Mouse (Mus musculus) lung, postnatal 4 days (tissue): ENCODE results near the gene Polr3g.
"Not testable (repeated sequence)": the region's sequence is repeated elsewhere in the genome, so short reads cannot be mapped to it uniquely, and the experiment has no call there.

ENCODE experiments used
- DNase-seq, 2 experiments: peaks; one replicate each; pipeline ENCODE4 v3.0.0; 2021

Gene Polr3g

GRCm38 (mm10) chr13:81710775-81711545 lies at the start of gene Polr3g, which contains the start of gene Mblac2:
Gene Polr3g (minus strand): TSS chr13:81711013.
Gene Mblac2 (plus strand): TSS chr13:81711341.
- DNase-seq, result peak; percentile 96 to 97

DNA sequence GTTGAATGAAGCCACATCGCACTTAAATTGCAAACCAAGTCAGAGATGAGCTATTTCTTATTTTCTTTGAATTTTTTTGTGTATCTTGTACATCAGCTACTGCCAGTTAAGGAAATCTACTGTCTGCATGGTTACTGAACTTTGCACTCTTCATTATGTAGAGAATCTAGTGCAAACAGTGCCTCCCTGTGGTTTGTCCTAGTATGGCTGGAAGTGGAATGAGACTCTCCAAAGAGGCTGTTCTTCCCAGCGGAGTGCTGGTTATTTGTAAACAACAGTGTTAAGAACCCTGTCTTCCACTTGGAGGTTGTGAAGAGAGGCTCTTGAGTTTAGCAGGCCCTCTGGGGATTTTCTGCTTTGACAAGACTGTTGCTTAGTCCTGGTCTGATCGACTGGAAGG lies 49.6 kb upstream of the Polr3g start:
- peak in 1 of 2 experiments; percentile 46 for DNase-seq

DNA sequence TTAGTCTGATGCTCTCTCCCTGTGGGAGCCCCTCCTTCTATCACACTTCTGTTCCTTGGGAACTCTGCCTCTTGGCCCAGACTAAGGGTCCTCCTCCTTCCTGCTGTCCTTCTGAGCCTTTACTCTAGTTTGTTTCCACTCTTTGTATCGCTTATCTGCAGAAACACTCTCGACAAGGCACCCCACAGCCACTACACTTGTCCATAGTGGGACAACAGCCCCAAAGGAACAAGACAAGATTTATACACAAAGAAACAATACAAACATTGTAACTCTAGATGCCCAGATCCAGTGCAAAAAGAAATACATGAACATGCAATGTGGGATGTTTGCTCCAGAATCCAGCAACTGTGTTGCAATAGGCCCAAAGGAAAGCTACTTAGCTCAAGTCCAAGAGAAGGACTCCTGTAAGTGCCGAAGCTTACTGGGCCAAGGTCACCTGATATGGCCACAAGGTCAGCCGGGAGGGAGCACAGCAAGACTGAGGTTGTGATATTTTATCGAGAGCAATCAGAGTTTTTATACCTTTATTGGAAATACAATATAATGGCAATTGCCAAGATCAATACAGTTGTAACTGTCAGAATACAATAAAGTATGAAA lies 46.3 kb upstream of the Polr3g start:
- DNase-seq, result no peak

DNA sequence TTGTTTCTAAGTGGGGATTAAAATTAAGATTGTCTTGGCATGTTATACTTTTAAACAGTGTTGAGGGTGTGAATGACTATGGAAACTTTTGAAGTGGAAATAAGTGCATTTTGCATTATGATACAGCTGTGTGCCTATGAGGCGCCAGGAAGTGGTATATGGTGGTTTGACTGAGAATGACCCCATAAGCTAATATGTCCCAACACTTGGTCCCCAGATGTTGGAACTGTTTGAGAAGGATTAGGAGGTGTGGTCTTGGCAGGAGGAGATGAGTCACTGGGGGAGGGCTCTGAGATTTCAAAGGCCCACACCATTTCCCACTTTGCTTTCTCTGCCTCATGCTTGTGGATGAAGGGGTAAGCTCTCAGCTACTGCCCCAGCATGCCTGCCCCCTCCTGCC lies 44.5 kb upstream of the Polr3g start:
- no peak for DNase-seq

DNA sequence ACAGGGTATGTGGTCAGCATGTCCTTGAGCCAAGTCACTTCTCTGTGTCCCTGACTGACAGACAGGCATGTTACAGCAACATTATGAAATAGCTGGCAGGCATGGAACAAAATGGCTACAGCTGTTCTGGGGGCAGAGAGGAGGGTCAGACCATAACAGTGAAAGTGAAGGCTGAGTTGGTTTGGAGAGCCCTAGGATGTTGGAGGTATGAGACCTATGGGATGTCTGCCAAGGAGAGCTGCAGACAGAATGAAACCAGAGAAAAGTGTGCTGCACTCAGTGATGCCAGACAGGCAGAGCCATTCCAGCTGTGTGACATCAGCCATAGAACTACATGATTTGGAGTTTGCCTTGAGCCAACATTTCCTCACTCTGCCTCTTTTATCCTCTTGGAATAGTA lies 44.1 kb upstream of the Polr3g start:
- DNase-seq, result no peak

GRCm38 (mm10) chr13:81744092-81744396 lies 33.2 kb upstream of the Polr3g start:
- DNase-seq, result no peak

GRCm38 (mm10) chr13:81743391-81744091 lies 32.7 kb upstream of the Polr3g start:
- DNase-seq, result no peak

DNA sequence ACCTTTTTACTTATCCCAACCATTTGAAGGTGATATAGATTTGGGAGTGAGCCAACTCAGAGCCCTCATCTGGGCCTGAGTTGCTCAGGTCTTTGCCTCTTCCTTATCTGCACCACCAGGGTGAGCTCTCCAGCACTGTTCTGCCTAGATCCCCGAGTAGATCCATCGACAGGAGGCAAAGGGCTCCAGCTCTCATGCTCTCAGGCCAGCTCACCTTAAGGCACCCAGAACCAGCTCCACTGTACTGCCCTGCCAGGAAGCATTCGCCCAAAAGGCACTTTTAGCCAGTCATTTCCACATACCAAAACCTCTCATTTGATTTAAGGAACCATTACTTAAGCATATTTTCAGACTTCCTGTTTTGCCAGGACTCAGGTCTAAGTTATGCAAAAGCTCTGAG lies 30.1 kb upstream of the Polr3g start:
- no peak for DNase-seq

DNA sequence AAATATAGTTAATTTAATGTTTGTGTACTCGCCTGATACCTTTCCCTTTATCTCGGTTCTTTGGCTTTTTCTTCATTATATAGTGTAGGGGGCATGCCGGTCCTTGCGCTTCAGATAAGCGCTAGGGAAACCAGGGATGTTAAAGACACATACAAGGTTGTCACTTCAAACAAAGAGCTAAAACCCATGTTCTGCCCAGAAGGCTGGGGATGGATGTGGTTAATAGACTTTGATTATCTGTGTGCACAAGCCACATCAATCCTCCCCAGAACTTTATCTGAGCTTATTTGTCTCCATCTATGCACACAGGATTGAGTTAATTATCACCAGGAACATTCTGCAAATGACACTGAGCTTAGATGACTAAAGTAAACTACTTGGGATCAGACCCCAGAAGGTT lies 25.8 kb upstream of the Polr3g start:
- no peak for DNase-seq

DNA sequence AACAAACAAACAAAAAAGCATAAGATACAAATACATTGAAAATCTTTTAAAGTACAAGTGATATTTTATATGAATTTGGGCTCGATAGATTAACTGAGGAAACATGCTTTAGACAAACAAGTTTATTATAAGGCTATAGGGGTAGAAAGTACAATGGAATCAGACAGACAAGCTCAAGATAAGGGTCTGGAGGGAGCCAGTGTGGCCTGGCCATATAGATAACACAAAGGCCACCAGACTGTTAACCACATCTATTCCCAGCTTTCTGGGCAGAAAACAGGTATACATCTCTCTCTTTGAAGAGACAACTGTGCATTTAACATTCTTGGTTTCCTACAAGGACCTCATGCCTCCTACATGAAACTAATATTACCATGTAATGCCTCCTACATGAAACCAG lies 19.5 kb upstream of the Polr3g start:
- no peak for DNase-seq

DNA sequence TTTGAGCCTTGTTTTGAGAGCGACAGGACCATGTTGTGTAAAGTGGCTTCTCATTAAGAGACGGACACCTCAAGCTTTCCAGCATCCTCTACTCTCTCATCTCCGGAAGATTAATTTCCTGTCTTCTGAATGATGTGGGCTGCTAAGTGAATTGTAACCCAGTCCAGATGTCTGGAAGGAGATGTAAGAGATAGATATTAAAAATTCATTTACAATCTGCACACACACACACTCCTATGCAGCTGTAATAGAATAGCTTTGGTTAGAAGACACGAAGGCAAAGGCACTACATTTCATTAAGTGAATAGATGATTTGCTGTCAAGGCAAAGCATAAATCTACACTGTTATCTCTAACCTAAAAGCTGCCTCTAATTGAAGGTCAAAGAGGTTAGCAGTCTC lies 18.3 kb upstream of the Polr3g start:
- DNase-seq, result no peak

- DNase-seq, result not testable (repeated sequence)
These were observed 17.3 kb upstream of the Polr3g start for GRCm38 (mm10) chr13:81728141-81728540.

DNA sequence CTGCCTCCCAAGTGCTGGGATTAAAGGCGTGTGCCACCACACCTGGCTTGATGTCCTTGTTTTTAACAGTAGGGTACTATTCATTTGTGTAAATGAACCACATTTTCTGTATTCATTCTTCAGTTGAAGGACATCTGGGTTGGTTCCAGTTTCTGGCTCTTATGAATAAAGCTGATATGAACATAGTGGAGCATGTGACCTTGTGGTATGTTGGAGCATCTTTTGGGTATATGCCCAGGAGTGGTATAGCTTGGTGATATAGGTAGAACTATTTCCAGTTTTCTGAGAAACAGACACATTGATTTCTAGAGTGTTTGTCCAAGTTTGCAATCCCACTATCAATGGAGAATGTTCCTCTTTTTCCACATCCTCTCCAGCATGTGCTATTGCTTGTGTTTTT lies 3.1 kb upstream of the Polr3g start:
- no peak for DNase-seq

DNA sequence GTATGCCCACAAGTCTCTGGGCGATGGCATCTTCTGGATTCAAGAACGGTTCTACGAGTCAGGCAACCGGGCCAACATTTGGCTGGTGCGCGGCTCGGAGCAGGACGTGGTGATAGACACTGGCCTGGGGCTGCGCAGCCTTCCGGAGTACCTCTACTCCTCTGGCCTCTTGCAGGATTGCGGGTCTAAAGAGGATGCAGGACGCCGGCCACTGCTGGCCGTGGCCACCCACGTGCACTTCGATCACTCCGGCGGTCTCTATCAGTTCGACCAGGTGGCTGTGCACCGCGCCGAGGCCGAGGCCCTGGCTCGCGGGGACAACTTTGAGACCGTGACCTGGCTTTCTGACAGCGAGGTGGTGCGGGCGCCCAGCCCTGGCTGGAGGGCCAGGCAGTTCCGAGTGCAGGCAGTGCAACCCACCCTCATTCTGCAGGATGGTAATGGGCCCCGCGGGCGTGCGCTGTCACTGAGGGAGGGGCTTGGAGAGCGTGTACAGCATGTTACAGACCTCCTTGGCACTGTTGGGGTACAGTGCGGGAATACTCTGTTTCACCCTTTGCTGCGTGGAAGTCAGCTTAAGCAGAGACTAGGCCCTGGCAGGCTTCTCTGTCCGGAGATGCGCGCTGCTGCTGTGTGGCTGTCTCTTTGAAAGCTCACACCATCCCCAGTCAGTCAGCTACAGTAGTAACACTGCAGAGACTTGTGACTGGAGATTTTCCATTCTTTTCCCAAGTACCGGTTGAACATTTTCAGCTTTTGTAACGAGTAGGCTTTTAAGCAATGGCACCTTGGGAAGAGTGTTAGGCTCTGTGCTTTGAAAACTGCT lies 946 bp upstream of the Polr3g start:
- no peak for DNase-seq

- no peak for DNase-seq
These were observed 547 bp downstream of the Polr3g start for GRCm38 (mm10) chr13:81710266-81710665.

DNA sequence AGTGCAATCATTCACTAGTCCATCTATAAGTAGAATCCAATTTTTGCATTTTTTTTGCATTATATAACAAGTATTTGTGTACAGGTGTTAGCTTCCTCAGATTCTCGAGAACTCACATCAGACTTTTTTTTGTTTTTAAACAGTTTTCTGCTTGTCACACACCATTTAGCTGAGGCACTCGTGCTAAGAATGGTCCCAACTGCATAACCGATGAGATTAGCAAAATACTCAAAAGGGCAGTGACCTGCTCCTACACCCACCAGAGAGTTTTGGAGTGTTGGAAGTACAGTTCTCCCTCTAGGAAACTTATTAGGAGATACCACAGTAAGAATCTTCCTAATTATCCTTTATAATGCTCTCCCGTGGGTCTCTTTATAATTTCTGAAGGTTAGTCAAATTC lies 1.0 kb downstream of the Polr3g start:
- DNase-seq, result no peak

- DNase-seq, result no peak
These were observed 4.5 kb downstream of the Polr3g start for GRCm38 (mm10) chr13:81706311-81706710.

DNA sequence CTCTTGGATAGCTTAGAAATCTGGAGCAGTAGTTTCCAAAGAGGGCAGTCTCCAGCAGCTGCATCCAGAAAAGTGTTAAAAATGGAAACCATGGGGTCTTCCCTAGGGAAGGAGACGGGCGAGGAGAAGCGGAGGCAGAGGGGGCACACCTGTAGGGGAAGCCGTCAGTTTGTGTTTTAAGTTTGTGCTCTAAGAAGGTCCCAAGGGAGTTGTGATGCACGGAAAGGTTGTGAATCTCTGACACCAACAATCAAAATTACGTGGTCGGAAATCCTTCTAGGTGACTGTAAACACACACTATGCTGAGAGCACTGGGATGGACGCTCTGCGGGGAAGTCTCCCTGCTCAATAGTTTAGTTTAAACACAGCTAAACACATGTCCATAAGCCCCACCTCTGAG lies 7.2 kb downstream of the Polr3g start:
- DNase-seq, result no peak

- no peak for DNase-seq
These were observed 7.7 kb downstream of the Polr3g start for GRCm38 (mm10) chr13:81703148-81703547.

- DNase-seq, result no peak
These were observed 16.4 kb downstream of the Polr3g start for GRCm38 (mm10) chr13:81694446-81694845.

- DNase-seq, result no peak
These were observed 19.2 kb downstream of the Polr3g start for GRCm38 (mm10) chr13:81691606-81692005.

DNA sequence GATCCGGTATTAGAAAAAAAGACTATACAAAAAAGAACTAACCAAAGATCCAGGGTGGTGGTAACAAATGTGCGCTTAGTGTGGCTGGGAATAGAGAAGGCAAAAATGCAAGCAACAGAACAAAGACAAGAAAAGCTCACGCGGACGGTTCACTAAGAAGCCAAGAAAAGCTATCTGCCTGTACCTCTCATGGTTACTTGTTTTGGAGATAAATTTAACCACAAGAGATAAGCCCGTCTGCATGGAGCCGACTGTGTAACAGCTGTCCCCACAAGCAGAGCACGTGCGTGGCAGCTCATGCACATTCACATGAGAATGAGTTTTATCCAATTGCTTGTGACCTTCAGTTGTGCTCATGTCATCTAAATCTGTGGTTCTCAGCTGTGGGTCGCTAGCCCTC lies 20.3 kb downstream of the Polr3g start:
- no peak for DNase-seq

DNA sequence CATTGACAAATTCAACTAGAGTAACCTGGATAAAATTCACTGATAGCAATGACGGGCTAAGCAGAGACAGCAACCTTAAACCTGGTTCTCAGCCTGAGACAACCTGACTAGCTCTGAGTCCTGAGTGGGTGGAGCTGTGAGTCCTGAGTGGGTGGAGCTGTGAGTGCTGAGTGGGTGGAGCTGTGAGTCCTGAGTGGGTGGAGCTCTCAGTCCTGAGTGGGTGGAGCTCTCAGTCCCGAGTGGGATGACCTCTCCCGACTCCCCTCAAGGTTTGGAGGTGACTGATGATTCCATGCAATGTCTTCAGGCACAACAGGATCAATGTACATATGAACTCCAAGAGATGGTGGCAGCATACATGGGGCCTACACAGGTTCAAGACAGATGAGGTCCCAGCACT lies 21.2 kb downstream of the Polr3g start:
- DNase-seq, result no peak
